Mouse (Mus musculus): ENCODE results near the gene Polr3c. TPM values are rescaled to one million over a fixed set of nuclear protein-coding genes. Genes with fewer than 3 reads are reported as not detected.
A peak's percentile ranks its signal among the peaks of the same experiment; 100 is the strongest.
"Not testable (repeated sequence)": the region's sequence is repeated elsewhere in the genome, so short reads cannot be mapped to it uniquely, and the experiment has no call there.

Polr3c gene
- polyA plus RNA-seq, 3 experiments from 2014 or later, result 61.8 to 74.4 (median 63.7) TPM

DNA sequence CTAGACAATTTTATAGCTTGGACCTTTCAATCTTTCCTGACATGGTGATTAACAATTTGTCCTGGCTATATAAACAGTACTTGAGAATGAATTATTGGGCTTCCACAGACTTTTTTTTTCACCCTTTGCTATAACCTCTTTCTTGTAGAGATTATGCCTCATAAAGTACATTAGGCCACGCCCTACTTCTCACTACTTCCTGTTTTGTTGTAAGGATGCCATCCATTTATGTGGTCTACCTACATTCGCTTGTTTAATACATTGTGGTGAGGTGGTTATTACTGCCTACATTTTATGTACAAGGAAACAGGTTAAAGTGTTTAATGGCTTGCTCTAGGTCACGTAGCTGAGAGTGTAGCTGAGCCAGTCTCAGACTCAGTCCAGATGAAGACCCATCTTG is 52.3 kb downstream of the Polr3c start:
- peak; percentile 85 for ATAC-seq

DNA sequence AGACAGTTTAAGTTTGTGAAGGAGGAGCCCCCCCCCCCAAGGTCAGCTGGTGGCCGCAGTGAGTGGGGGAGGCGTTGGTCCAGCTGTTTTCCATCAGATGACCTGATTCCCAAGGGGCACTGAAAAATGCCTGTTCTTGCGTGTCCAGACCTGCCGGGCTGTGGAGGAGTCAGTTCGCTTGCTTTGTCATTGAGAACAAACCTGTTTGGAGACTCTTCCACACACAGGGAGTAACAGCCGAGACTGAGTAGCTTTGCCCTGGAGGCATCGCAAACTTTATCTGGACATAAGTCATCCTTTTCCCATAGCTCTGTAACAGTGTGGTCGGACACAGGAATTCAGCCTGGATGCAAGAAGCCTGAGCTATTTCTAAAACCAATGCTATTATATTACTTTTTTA is 53.0 kb downstream of the Polr3c start:
- no peak for ATAC-seq

DNA sequence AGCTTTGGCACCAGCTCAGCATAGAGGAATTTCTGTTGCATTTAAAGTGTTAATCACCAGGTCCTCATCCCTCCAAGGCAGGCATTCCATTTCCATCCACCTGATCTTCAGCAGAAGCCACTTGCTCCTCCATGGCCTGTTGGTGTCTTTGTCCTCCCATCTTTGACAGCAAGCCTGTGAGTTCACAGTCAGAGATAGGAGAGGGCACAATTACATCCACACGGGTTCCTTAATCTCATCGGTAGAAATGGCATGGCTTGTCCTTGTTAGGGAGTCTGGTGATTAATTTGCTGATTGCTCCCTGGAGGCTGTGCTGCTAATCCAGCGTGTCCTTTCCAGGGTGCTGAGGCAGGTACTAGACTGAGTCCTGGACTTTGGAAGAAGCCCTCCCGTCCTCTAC is 53.9 kb downstream of the Polr3c start:
- no peak for ATAC-seq

DNA sequence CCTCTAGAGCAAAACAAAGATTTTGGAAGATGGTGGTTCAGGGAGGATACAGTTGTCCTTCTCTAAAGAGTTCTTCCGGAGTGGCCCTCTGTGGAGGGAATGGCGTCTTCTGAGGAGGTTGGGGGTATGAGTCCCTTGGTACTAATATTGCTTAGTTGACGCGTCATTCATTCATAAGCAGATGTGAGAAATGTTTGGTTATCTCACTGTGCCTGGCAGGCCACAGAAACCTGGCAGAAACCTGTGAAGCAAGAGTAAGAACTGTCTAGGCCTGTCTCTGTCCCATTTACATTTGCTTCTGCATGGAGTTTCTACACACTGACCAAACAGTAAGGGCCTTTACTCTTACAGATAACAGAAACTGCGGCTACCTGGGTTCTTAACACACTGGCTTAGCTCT is 55.9 kb downstream of the Polr3c start:
- ATAC-seq, result no peak

DNA sequence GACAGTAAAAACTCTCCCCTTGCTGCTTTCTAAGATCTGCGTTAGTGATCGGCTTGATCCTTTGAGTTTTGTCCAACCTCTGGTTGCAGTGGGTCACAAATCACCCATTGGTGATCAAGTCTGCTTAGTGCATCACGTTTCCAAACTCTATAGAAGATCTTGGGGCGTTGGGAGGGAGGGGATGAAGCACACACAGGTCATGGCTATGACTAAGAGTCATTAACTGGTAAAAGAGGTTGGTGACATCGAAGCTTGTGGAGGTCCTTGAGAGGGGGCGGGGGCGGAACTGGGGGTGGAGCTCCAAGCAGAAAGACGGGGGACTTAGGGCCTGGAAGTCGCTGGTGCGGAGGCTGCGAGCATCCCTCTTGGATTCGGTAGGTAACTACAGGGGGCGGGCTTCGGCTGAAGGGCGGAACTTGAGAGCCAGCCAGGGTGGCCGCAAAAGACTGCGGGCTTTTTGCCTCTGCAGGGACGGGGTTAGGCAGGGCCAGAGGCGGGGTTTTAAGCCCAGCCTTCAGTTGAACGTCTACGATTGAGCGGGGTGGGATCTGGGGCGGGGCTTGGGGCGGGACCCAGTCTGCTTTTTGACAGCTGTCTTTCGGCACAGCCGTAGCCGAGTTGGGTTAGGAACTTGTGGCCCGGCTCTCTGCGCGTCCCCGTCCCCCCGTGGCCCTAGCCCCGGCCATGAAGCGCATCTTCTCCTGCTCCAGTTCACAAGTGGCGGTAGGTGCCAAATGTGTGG is 57.5 kb downstream of the Polr3c start, which contains the start of gene Ankrd35:
Gene Ankrd35 (plus strand): TSS at position 405 of the 742 bp plus-strand sequence.
- peak; percentile 94 for ATAC-seq

DNA sequence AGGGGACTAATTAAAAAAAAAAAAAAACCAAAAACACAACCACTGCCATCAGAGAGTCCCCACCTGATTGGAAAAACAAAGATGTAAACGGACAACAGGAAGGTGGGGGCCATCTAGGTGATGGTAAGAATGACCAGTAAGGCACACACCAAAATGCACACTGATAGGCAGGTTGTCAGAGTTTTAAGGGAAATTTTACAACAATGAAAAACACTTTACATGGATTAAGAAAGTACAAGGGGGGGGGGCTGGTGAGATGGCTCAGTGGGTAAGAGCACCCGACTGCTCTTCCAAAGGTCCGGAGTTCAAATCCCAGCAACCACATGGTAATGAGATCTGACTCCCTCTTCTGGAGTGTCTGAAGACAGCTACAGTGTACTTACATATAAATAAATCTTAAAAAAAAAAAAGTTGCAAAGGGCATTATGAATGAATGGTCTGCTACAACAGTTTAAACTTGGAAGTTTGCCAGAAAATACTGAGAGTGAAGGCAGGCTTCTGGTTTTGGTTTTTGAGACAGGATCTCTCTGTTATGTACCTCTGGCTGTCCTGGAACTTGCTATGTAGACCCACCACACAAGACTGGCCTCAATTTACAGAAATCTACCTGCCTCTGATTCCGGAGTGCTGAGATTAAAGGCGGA is 58.9 kb downstream of the Polr3c start:
- ATAC-seq, result no peak

DNA sequence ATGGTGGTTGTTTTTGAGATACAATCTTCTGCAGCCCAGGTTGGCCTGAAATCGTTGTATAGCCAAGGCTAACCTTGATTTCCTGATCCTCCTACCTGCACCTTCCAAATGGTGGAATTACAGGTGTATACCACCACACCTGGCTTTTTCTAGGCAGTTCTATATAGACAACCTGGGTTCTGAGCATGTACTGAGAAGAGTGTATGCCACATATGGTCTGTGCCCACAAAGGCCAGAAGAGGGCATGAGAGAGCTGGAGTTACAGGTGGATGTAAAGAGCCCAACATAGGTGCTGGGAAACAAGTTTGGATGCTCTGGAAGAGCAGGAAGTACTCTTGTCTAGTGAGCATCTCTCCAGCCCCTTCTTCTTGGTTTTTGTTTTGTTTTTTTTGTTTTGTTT is 60.1 kb downstream of the Polr3c start:
- no peak for ATAC-seq

DNA sequence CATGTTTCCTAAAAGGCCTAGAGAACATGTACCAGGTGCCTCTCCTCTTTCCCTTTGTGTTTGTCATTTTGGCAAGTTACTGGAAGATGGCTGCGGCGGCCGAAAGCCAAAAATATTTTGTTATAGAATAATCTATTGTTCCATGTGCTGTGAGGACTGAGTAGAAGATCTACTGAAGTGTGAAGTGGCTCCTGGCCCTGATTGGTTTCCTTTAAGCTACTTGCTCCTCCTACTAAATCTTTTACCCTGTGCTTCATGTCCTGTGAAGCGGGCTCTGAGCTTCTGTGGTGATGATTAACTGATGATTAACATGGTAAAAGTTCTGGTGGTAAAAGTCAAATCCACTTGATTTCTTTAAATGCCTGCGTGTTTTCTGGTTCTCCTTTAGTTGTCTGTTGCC is 60.5 kb downstream of the Polr3c start:
- ATAC-seq, result no peak

DNA sequence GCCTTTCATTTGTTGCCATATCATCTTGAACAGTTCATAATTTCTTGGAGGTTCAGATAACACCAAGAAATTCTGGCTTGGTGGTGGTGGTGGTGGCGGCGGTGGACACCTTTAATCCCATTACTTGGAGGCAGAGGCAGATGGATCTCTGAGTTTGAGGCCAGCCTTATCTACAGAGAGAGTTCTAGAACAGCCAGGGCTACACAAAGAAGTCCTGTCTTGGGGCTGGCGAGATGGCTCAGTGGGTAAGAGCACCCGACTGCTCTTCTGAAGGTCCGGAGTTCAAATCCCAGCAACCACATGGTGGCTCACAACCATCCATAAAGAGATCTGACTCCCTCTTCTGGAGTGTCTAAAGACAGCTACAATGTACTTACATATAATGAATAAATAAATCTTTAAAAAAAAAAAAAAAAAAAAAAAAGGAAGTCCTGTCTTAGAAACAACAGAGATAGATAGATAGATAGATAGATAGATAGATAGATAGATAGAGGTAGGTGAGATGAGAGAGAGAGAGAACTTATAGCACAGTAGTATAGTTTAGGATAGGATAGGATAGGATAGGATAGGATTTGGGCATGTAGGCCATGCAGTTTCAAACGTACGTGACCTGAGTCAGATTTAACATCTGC is 61.6 kb downstream of the Polr3c start:
- ATAC-seq, result not testable (repeated sequence)

DNA sequence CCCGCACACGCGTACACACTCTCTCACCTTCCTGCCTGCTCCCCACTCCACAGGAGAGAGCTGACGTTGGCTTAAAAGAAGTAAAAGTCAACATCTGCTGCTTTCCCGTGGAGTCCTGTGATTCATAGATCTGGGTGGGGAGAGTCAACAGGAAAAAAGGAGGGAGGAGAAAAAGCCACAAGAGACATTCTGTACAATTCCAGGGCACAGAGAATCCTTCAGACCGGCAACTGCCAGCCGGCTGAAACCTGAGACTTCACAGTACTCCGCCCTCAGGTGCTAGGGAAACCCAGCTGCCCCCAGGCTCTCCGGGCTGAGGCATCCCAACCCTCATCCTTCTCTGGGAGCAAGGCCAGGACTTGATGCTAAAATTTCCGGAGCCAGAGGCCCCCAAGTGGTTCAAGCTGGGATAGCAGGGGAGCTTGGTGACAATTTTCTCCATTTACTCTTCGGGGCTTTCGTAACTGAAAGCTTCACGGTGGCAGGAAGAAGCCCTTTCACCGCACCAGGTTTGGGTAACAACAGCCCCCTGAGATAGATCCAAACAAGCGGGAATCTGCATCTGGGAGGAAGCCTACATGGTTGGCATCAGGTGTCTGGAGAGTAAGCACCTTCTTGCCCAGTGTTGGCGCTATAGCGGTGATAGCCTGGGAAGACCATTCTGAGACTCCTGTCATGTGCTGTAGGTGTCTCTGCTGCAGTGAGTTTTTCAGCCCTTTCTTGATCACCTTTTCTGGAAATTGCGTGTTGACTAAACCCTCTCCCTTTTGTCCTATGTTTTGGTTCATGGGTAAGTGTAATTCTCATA is 63.8 kb downstream of the Polr3c start:
- peak; percentile 60 for ATAC-seq

DNA sequence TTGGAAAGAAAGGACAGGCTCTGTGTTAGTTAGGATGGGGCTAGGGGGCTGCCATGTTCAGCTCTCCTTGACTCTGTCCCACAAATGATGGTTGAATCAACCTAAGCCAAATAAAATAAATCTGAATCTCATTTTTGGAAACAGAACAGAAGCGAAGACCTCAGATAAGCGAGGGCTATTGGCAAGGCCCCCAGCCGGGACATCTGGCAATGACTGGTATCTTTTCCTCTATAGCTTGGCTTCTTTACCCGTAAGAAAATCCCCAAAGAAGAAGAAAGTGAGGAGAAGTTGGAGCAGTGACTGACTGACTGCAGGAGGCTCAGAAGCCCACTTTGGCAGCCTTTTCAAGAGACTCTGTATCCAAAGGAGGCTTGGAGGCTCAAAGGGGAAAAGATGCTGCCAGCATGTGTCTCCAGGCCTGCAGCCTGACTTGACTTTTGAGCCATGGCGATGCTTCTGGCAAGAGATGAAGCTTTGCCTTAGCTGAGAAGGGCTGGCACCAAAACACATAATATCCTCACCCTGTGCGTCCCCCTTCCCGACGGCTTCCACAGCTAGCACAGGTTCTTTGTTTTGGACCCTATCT is 64.6 kb downstream of the Polr3c start:
- ATAC-seq, result no peak

Other genes with a start within 250 kb of the Polr3c start
- not detected for gene Hfe2, start 202.5 kb downstream of the Polr3c start, polyA plus RNA-seq (2017; shearing (Covaris generic))
- gene Txnip, start 169.7 kb downstream of the Polr3c start, polyA plus RNA-seq (2017; shearing (Covaris generic)), result 100 to 1,000 TPM; 160 to 366 (median 354) TPM
- gene Gm16253, start 150.6 kb downstream of the Polr3c start, polyA plus RNA-seq (2017; shearing (Covaris generic)), result 1 to 10 TPM in 1 of 3 experiments, not detected in 2; 2.1 TPM
- 10 to 100 TPM; 26.9 to 48.9 (median 33.8) TPM for gene Polr3gl, start 133.4 kb downstream of the Polr3c start, polyA plus RNA-seq (2017; shearing (Covaris generic))
- under 1 TPM in 1 of 3 experiments, not detected in 2; 0.17 TPM for gene Ankrd34a, start 131.0 kb downstream of the Polr3c start, polyA plus RNA-seq (2017; shearing (Covaris generic))
- under 1 TPM; 0.34 to 0.61 (median 0.43) TPM for gene Lix1l, start 126.5 kb downstream of the Polr3c start, polyA plus RNA-seq (2017; shearing (Covaris generic))
- 100 to 1,000 TPM; 102 to 149 (median 134) TPM for gene Rbm8a, start 97.7 kb downstream of the Polr3c start, polyA plus RNA-seq (2017; shearing (Covaris generic))
- gene Pex11b, start 92.3 kb downstream of the Polr3c start, polyA plus RNA-seq (2017; shearing (Covaris generic)), result 10 to 100 TPM; 45.8 to 63.4 (median 54.9) TPM
- under 1 TPM in 1 of 3 experiments, not detected in 2; 0.10 TPM for gene Gm42957, start 92.2 kb downstream of the Polr3c start, polyA plus RNA-seq (2017; shearing (Covaris generic))
- gene Itga10, start 82.0 kb downstream of the Polr3c start, polyA plus RNA-seq (2017; shearing (Covaris generic)), result not detected
- under 1 TPM in 2 of 3 experiments, not detected in 1; 0.53 to 0.97 TPM for gene Ankrd35, start 57.5 kb downstream of the Polr3c start, polyA plus RNA-seq (2017; shearing (Covaris generic))
- 10 to 100 TPM; 34.3 to 65.5 (median 46.6) TPM for gene Pias3, start 31.2 kb downstream of the Polr3c start, polyA plus RNA-seq (2017; shearing (Covaris generic))
- gene Nudt17, start 19.1 kb downstream of the Polr3c start, polyA plus RNA-seq (2017; shearing (Covaris generic)), result 1 to 10 TPM in 2 of 3 experiments, under 1 TPM in 1; 0.86 to 2.5 (median 1.3) TPM
- 10 to 100 TPM; 44.6 to 73.7 (median 47.3) TPM for gene Rnf115, start within 50 bp of the Polr3c start, polyA plus RNA-seq (2017; shearing (Covaris generic))
- gene Pdzk1, start 101.7 kb upstream of the Polr3c start, polyA plus RNA-seq (2017; shearing (Covaris generic)), result under 1 TPM in 1 of 3 experiments, not detected in 2; 0.94 TPM
- gene Cd160, start 101.7 kb upstream of the Polr3c start, polyA plus RNA-seq (2017; shearing (Covaris generic)), result 10 to 100 TPM; 50.8 to 77.5 (median 75.0) TPM
- under 1 TPM in 1 of 3 experiments, not detected in 2; 0.20 TPM for gene Gja5, start 177.1 kb upstream of the Polr3c start, polyA plus RNA-seq (2017; shearing (Covaris generic))
- gene Gpr89, start 177.7 kb upstream of the Polr3c start, polyA plus RNA-seq (2017; shearing (Covaris generic)), result 10 to 100 TPM; 37.3 to 41.5 (median 39.4) TPM
- not detected for gene Gja8, start 198.4 kb upstream of the Polr3c start, polyA plus RNA-seq (2017; shearing (Covaris generic))